Mouse (Mus musculus): ENCODE data around the gene Prdx5.
A peak's percentile ranks its signal among the peaks of the same experiment; 100 is the strongest.

GRCm38 (mm10) chr19:6911101-6912074 is 1.5 kb upstream of the Prdx5 start:
- TF ChIP-seq JUND (IDR thresholded peaks at IDR 0.05; ENCODE audit: low read depth, low read length) (no peak), CTCF (IDR thresholded peaks at IDR 0.05 in 2 of 3, conservative IDR thresholded peaks at IDR 0.05 in 1 of 3; ENCODE audit: control insufficient read depth in 1 of 3, insufficient read depth in 1 of 3, low read depth in 2 of 3, low read length in 3 of 3, poor library complexity in 1 of 3, severe bottlenecking in 1 of 3) (no peak), POLR2A (IDR thresholded peaks at IDR 0.05; ENCODE audit: control insufficient read depth in 1 of 2, insufficient read depth in 1 of 2, low read depth in 1 of 2, low read length in 2 of 2, poor library complexity in 1 of 2) (0 out of 4 replicates have a peak, but pooled peaks of 1 of the 2 experiments have one; percentile 26), TAL1 (IDR thresholded peaks at IDR 0.05; ENCODE audit: low read length) (no peak), SMC3 (IDR thresholded peaks at IDR 0.05; ENCODE audit: low read depth, low read length) (peak; percentile 2; the same call in 1 of the 2 replicates), USF1 (IDR thresholded peaks at IDR 0.05; ENCODE audit: low read depth, low read length) (no peak), EP300 (IDR thresholded peaks at IDR 0.05; ENCODE audit: low read depth in 1 of 2, low read length in 2 of 2) (no peak), POLR2AphosphoS5 (IDR thresholded peaks at IDR 0.05; ENCODE audit: borderline replicate concordance, low read depth, low read length) (no peak), ZNF384 (IDR thresholded peaks at IDR 0.05; ENCODE audit: low read depth, low read length) (no peak), NRF1 (IDR thresholded peaks at IDR 0.05; ENCODE audit: insufficient read depth, low read depth, low read length, poor library complexity, severe bottlenecking) (no peak)
